Mouse (Mus musculus) heart, embryonic 16.5 days (tissue): ENCODE measurements around the gene Rpa1. TPM values are rescaled to one million over a fixed set of nuclear protein-coding genes. Genes with fewer than 3 reads are reported as not detected.

Source experiments
- ATAC-seq: fragments of 200-750 bp; cut with Nextera tagmentation; replicated peaks from 2 replicates; pipeline ENCODE4 v1.8.0; 2017; ENCODE audit warnings: moderate number of reproducible peaks; ENCODE audit not compliant: insufficient read depth, low FRiP score; ENCODE audit errors: extremely low read depth
- H3K27ac ChIP-seq: fragments of 300-500 bp; sonication (generic); 2 replicates; pipeline ENCODE4 v1.5.1; 2014; ENCODE audit warnings: mild to moderate bottlenecking, low read length, control low read depth, moderate library complexity
- H3K27me3 ChIP-seq: fragments of 300-500 bp; sonication (generic); 2 replicates; pipeline ENCODE4 v1.6.1; 2014; ENCODE audit warnings: low read length, mixed read lengths; ENCODE audit not compliant: control insufficient read depth, insufficient read depth
- H3K36me3 ChIP-seq: fragments of 300-500 bp; sonication (generic); 2 replicates; pipeline ENCODE4 v1.6.1; 2014; ENCODE audit not compliant: control insufficient read depth, insufficient read depth
- H3K4me1 ChIP-seq: fragments of 300-500 bp; sonication (generic); 2 replicates; pipeline ENCODE4 v1.6.1; 2014; ENCODE audit warnings: low read length, mixed read lengths; ENCODE audit not compliant: control insufficient read depth, insufficient read depth
- H3K4me2 ChIP-seq: fragments of 300-500 bp; sonication (generic); 2 replicates; pipeline ENCODE4 v1.6.1; 2014; ENCODE audit warnings: low read depth, mild to moderate bottlenecking, control low read depth, low read length
- H3K4me3 ChIP-seq: fragments of 300-500 bp; sonication (generic); 2 replicates; pipeline ENCODE4 v1.5.1; 2014; ENCODE audit warnings: mild to moderate bottlenecking, control low read depth, low read length
- H3K9ac ChIP-seq: fragments of 300-500 bp; sonication (generic); 2 replicates; pipeline ENCODE4 v1.6.1; 2014; ENCODE audit warnings: low read length, control low read depth
- H3K9me3 ChIP-seq: fragments of 300-500 bp; sonication (generic); replicated peaks from 2 replicates; pipeline ENCODE4 v1.6.1; 2016; ENCODE audit warnings: low read length; ENCODE audit not compliant: control insufficient read depth
- WGBS: fragments of 180-500 bp; shearing (Covaris S2); extraction: QIAGEN DNeasy Blood & Tissue Kit; methylation state at CpG from one replicate; pipeline ENCODE4 v1.1.7; 2014; 5-methylcytosine and 5-hydroxymethylcytosine counted together
- polyA plus RNA-seq: library from polyadenylated mRNA; unstranded; fragments of >200 nt; fragmentation: Nextera tagmentation; extraction: Ambion mirVana; gene quantifications from 2 replicates; pipeline ENCODE4 v1.2.1, GENCODE M21; 2015

The Rpa1 gene
- polyA plus RNA-seq, 1 experiment from 2014 or later = 96.0 TPM

- Histone ChIP-seq H3K27ac (peak overlapping the region; percentile 76), H3K4me2 (peak overlapping the region; percentile 94), H3K9ac (peak overlapping the region; percentile 88), H3K4me1 (peaks cover 26% of the 10 kb centered on the region), H3K4me3 (peak overlapping the region; percentile 82), H3K9me3 (no peaks in the 10 kb centered on the region), H3K27me3 (no peaks in the 10 kb centered on the region), H3K36me3 (no peaks in the 10 kb centered on the region)
- no peak for ATAC-seq
- under 1% methylated on average over 10 of the region's 10 CpGs for WGBS
These were observed 528 bp downstream of the Rpa1 start for GRCm38 (mm10) chr11:75347596-75347995.

GRCm38 (mm10) chr11:75347188-75347585 lies 937 bp downstream of the Rpa1 start:
- Histone ChIP-seq H3K27ac (no peak overlapping the region), H3K9me3 (no peaks in the 10 kb centered on the region), H3K27me3 (no peaks in the 10 kb centered on the region), H3K36me3 (no peaks in the 10 kb centered on the region), H3K4me2 (peak overlapping the region; percentile 94), H3K9ac (peak overlapping the region; percentile 88), H3K4me3 (peak overlapping the region; percentile 82), H3K4me1 (peaks cover 26% of the 10 kb centered on the region)
- ATAC-seq = no peak
- 37% methylated on average over 10 of the region's 10 CpGs for WGBS

- no peak overlapping the region for H3K27ac ChIP-seq
- no peaks in the 10 kb centered on the region for H3K27me3 ChIP-seq
- peaks cover 26% of the 10 kb centered on the region for H3K4me1 ChIP-seq
- peak overlapping the region; percentile 94 for H3K4me2 ChIP-seq
- H3K9ac ChIP-seq = peak overlapping the region; percentile 21
- no peaks in the 10 kb centered on the region for H3K36me3 ChIP-seq
- no peak for ATAC-seq
- H3K4me3 ChIP-seq = peak overlapping the region; percentile 82; the same call in 1 of the 2 replicates
- H3K9me3 ChIP-seq = no peaks in the 10 kb centered on the region
- WGBS = 57% methylated on average over 3 of the region's 4 CpGs
These were observed 1.5 kb downstream of the Rpa1 start for GRCm38 (mm10) chr11:75346556-75347187.

- no peaks in the 10 kb centered on the region for H3K9me3 ChIP-seq
- ATAC-seq = no peak
- H3K9ac ChIP-seq = no peak overlapping the region
- H3K4me2 ChIP-seq = no peak overlapping the region
- WGBS = 89% methylated on average over 5 of the region's 5 CpGs
- H3K4me3 ChIP-seq = no peak overlapping the region
- no peak overlapping the region for H3K27ac ChIP-seq
- peaks cover 23% of the 10 kb centered on the region for H3K4me1 ChIP-seq
- H3K36me3 ChIP-seq = peaks cover 16% of the 10 kb centered on the region
- H3K27me3 ChIP-seq = no peaks in the 10 kb centered on the region
These were observed 3.4 kb downstream of the Rpa1 start for GRCm38 (mm10) chr11:75344716-75345115.

GRCm38 (mm10) chr11:75344163-75344562 lies 4.0 kb downstream of the Rpa1 start:
- peaks cover 20% of the 10 kb centered on the region for H3K36me3 ChIP-seq
- no peak for ATAC-seq
- H3K4me2 ChIP-seq = no peak overlapping the region
- no peak overlapping the region for H3K9ac ChIP-seq
- no peaks in the 10 kb centered on the region for H3K9me3 ChIP-seq
- no peaks in the 10 kb centered on the region for H3K27me3 ChIP-seq
- 63% methylated on average over 2 of the region's 2 CpGs for WGBS
- H3K4me3 ChIP-seq = no peak overlapping the region
- no peak overlapping the region; the same call in 1 of the 2 replicates for H3K27ac ChIP-seq
- peaks cover 23% of the 10 kb centered on the region for H3K4me1 ChIP-seq

- Histone ChIP-seq H3K4me2 (no peak overlapping the region), H3K9ac (no peak overlapping the region), H3K27ac (no peak overlapping the region), H3K36me3 (peaks cover 23% of the 10 kb centered on the region), H3K4me1 (peaks cover 19% of the 10 kb centered on the region), H3K27me3 (no peaks in the 10 kb centered on the region), H3K4me3 (no peak overlapping the region), H3K9me3 (no peaks in the 10 kb centered on the region)
- ATAC-seq = no peak
- 83% methylated on average over 2 of the region's 2 CpGs for WGBS
These were observed 5.0 kb downstream of the Rpa1 start for GRCm38 (mm10) chr11:75343096-75343495.

- H3K4me2 ChIP-seq = no peak overlapping the region
- no peak overlapping the region for H3K4me3 ChIP-seq
- H3K27me3 ChIP-seq = no peaks in the 10 kb centered on the region
- no peak overlapping the region for H3K9ac ChIP-seq
- H3K4me1 ChIP-seq = peaks cover 14% of the 10 kb centered on the region
- H3K36me3 ChIP-seq = peaks cover 31% of the 10 kb centered on the region
- H3K27ac ChIP-seq = no peak overlapping the region
- WGBS = 86% methylated on average over 12 of the region's 12 CpGs
- ATAC-seq = no peak
- no peaks in the 10 kb centered on the region for H3K9me3 ChIP-seq
These were observed 7.3 kb downstream of the Rpa1 start for GRCm38 (mm10) chr11:75340698-75341345.

GRCm38 (mm10) chr11:75340076-75340475 lies 8.0 kb downstream of the Rpa1 start:
- WGBS = 62% methylated on average over 14 of the region's 14 CpGs
- no peak overlapping the region for H3K4me2 ChIP-seq
- H3K27me3 ChIP-seq = no peaks in the 10 kb centered on the region
- peak overlapping the region; percentile 55; the same call in 1 of the 2 replicates for H3K27ac ChIP-seq
- no peak overlapping the region for H3K9ac ChIP-seq
- H3K36me3 ChIP-seq = peaks cover 31% of the 10 kb centered on the region
- H3K9me3 ChIP-seq = no peaks in the 10 kb centered on the region
- no peak overlapping the region for H3K4me3 ChIP-seq
- H3K4me1 ChIP-seq = peaks cover 14% of the 10 kb centered on the region
- no peak for ATAC-seq

GRCm38 (mm10) chr11:75337246-75337645 lies 10.9 kb downstream of the Rpa1 start:
- 85% methylated on average over 7 of the region's 7 CpGs for WGBS

More at GRCm38 (mm10) chr11:75337246-75337645, 10.9 kb downstream of the Rpa1 start:
- Histone ChIP-seq H3K4me1 (peaks cover 5% of the 10 kb centered on the region; the same call in 1 of the 2 replicates), H3K36me3 (peaks cover 31% of the 10 kb centered on the region), H3K4me3 (no peak overlapping the region), H3K4me2 (no peak overlapping the region), H3K9me3 (no peaks in the 10 kb centered on the region), H3K27me3 (no peaks in the 10 kb centered on the region), H3K27ac (no peak overlapping the region), H3K9ac (no peak overlapping the region)
- no peak for ATAC-seq
